In the genomic region with DNA sequence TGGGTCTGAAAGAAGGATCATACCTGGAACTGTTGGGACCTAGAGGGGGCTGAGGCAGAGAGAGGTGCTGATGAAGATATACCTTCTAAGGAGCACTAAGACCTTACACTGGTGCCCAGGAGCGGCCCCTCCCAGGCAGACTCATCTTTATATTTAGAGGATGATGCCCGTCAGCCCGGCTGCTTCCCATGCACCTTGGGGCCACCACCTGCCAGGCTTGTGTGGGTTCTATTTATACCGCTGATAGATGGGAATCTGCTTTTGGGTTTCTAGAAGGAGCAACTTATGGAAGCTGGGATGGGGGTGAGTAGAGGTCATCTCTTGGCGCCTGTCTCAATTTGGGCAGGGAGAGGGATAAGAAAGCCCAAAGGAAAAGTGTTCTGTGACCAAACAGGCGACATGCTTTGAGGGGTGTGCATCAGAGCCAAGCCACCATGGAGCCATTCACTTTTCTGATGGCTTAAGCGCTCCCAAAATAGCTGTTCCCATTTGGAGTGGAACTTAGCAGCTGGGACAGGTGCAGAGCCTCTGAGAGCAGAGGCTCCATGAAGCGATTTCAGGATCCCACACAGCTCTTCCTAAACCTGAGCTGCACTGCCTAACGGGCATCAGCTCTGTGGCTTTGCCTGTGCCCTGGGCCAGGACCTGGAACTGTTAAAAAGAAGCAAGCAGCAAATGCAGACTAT, we compare ENCODE assay signal across 24 mouse cellular contexts. TPM values are rescaled to one million over a fixed set of nuclear protein-coding genes. Genes with fewer than 3 reads are reported as not detected.
DNase-seq lines count a peak whose midpoint lies in the region; ATAC-seq and TF ChIP-seq lines count a peak whose summit lies in the region.
"Had no signal": no experiment of that assay in that cellular context is flagged by ENCODE, and none has a peak within 500 bp of the region (broad histone marks: within the 10 kb centered on the region; RNA-seq: fewer than 3 reads in every experiment).

No protein-coding gene starts in this region.

- no peak overlapping the region for H3K4me3 ChIP-seq in intestine, postnatal 0 days (ENCODE audit: low read depth, low read length)
- no peak overlapping the region for H3K4me3 ChIP-seq in thymus, adult 2 months (ENCODE audit: control insufficient read depth, insufficient read depth, low read length)
- H3K4me3 ChIP-seq: embryonic facial prominence, embryonic 15.5 days; heart, embryonic 12.5 days; hindbrain, embryonic 12.5 days; limb, embryonic 12.5 days; midbrain, embryonic 10.5 days; neural tube, embryonic 12.5 days; stomach, embryonic 15.5 days had no signal

- WGBS in intestine, postnatal 0 days, result 60% methylated on average over 9 of the region's 9 CpGs
- 76% methylated on average over 9 of the region's 9 CpGs for WGBS in thymus, adult 2 months

- no peak overlapping the region for H3K27ac ChIP-seq in intestine, postnatal 0 days (ENCODE audit: low read depth, low read length)
- H3K27ac ChIP-seq in thymus, adult 2 months (ENCODE audit: control insufficient read depth, insufficient read depth, low read length), result no peak overlapping the region
- H3K27ac ChIP-seq: embryonic facial prominence, embryonic 15.5 days; hindbrain, embryonic 12.5 days; limb, embryonic 12.5 days; liver, embryonic 14.5 days; macrophage; midbrain, embryonic 10.5 days; neural tube, embryonic 12.5 days; stomach, embryonic 15.5 days had no signal

- ATAC-seq in cerebellum, adult (ENCODE audit: insufficient number of reproducible peaks, low FRiP score, low TSS enrichment), result no peak
- ATAC-seq in intestine, postnatal 0 days, result no peak
- ATAC-seq: forebrain, embryonic 16.5 days had no signal

- no peak for TF ChIP-seq POLR2A in thymus, adult 2 months (IDR thresholded peaks at IDR 0.05; ENCODE audit: control insufficient read depth, extremely low read depth, insufficient read depth, low read length, poor library complexity)

- TF ChIP-seq CTCF in intestine, postnatal 0 days (IDR thresholded peaks at IDR 0.05; ENCODE audit: low read depth), result no peak
- TF ChIP-seq CTCF in thymus, adult 2 months (IDR thresholded peaks at IDR 0.05; ENCODE audit: borderline replicate concordance, control insufficient read depth, extremely low read depth, insufficient read depth, low read length, poor library complexity), result no peak

- H3K36me3 ChIP-seq in intestine, postnatal 0 days (ENCODE audit: control insufficient read depth, insufficient read depth), result peaks cover 2% of the 10 kb centered on the region; the same call in 1 of the 2 replicates
- no peaks in the 10 kb centered on the region for H3K36me3 ChIP-seq in thymus, adult 2 months (ENCODE audit: control insufficient read depth, insufficient read depth, low read length)

- no peak overlapping the region for H3K9ac ChIP-seq in intestine, postnatal 0 days (ENCODE audit: low read depth, low read length)
- H3K9ac ChIP-seq: embryonic facial prominence, embryonic 15.5 days; heart, embryonic 12.5 days; hindbrain, embryonic 12.5 days; limb, embryonic 12.5 days; liver, embryonic 14.5 days; neural tube, embryonic 12.5 days; stomach, embryonic 15.5 days had no signal

- H3K27me3 ChIP-seq in intestine, postnatal 0 days (replicated peaks; ENCODE audit: control insufficient read depth, insufficient read depth, low read length), result peaks cover 39% of the 10 kb centered on the region
- H3K27me3 ChIP-seq in thymus, adult 2 months (ENCODE audit: control insufficient read depth, insufficient read depth, low read length), result peaks cover 20% of the 10 kb centered on the region; the same call in 1 of the 2 replicates

- H3K4me2 ChIP-seq in intestine, postnatal 0 days (replicated peaks; ENCODE audit: low read depth), result peak overlapping the region; percentile 51
- H3K4me2 ChIP-seq: embryonic facial prominence, embryonic 15.5 days; heart, embryonic 12.5 days; hindbrain, embryonic 12.5 days; limb, embryonic 12.5 days; neural tube, embryonic 12.5 days; stomach, embryonic 15.5 days had no signal

- H3K4me1 ChIP-seq in intestine, postnatal 0 days (replicated peaks; ENCODE audit: control insufficient read depth, insufficient read depth, low read length), result no peaks in the 10 kb centered on the region
- no peaks in the 10 kb centered on the region; the same call in 1 of the 2 replicates for H3K4me1 ChIP-seq in thymus, adult 2 months (replicated peaks; ENCODE audit: control insufficient read depth, insufficient read depth, low read length)

- no peaks in the 10 kb centered on the region for H3K9me3 ChIP-seq in intestine, postnatal 0 days (ENCODE audit: control insufficient read depth)
- H3K9me3 ChIP-seq: embryonic facial prominence, embryonic 15.5 days; heart, embryonic 12.5 days; hindbrain, embryonic 12.5 days; limb, embryonic 12.5 days; midbrain, embryonic 10.5 days; neural tube, embryonic 12.5 days; stomach, embryonic 15.5 days had no signal

- peak; percentile 48 to 49 for DNase-seq in cerebellum, postnatal 36 days
- peak; percentile 63 for DNase-seq in brain, adult 2 months (ENCODE audit: low read depth, low spot score)
- DNase-seq in gastrocnemius, adult 8-10 months (ENCODE audit: low spot score in 2 of 2), result peak; percentile 64 to 80
- no peak for DNase-seq in thymus, adult 2 months
- no peak for DNase-seq in heart, adult 18-20 months
- DNase-seq: adrenal gland, postnatal 36 days; heart, postnatal 14 days; kidney, adult 9 months; kidney, postnatal 25 days; right cerebral cortex, postnatal 14 days had no signal

RNA-seq across cellular contexts. Expression of a gene that starts 1.3 kb away (rescaled TPM):
- total RNA-seq in gastrocnemius, adult 8-10 months (2022), result over 10,000 TPM; 41,837 to 48,547 (median 43,671) TPM
- polyA plus RNA-seq in intestine, postnatal 0 days (2015; fragmentation: Nextera tagmentation; extraction: Ambion mirVana), result 2.7 and 7.6 TPM in 2 replicates
- polyA plus RNA-seq in thymus, adult 2 months (2012; rRNA removed), result 0.97 and 13.3 TPM in 2 replicates
- total RNA-seq in heart, adult 18-20 months (2021), result 100 to 1,000 TPM; 385 to 423 TPM
- total RNA-seq: granulocyte monocyte progenitor cell, adult 5-6 weeks; monocyte, adult 5-6 weeks had no signal
- polyA plus RNA-seq: macrophage had no signal

RNA-seq across cellular contexts. Expression of a gene that starts 35.8 kb away (rescaled TPM):
- under 1 TPM; 0.22 to 0.51 (median 0.28) TPM for total RNA-seq in gastrocnemius, adult 8-10 months (2022)
- 1.5 and 1.8 TPM in 2 replicates for polyA plus RNA-seq in intestine, postnatal 0 days (2015; fragmentation: Nextera tagmentation; extraction: Ambion mirVana)
- 7.3 and 9.6 TPM in 2 replicates for polyA plus RNA-seq in thymus, adult 2 months (2012; rRNA removed)
- under 1 TPM; 0.57 to 0.93 TPM for total RNA-seq in heart, adult 18-20 months (2021)

RNA-seq across cellular contexts. Expression of a gene that starts 53.2 kb away (rescaled TPM):
- total RNA-seq in gastrocnemius, adult 8-10 months (2022), result 10 to 100 TPM in 2 of 4 experiments, 1 to 10 TPM in 2; 8.2 to 13.3 (median 11.2) TPM
- polyA plus RNA-seq in intestine, postnatal 0 days (2015; fragmentation: Nextera tagmentation; extraction: Ambion mirVana), result 7.7 and 8.5 TPM in 2 replicates
- 15.9 and 19.8 TPM in 2 replicates for polyA plus RNA-seq in thymus, adult 2 months (2012; rRNA removed)
- 10 to 100 TPM; 10.9 to 11.0 TPM for total RNA-seq in heart, adult 18-20 months (2021)

Comparison
In these comparisons a context has a peak if more than half of its experiments do, and no peak if none do; other contexts are left out.
1. DNase-seq: peak in cerebellum, postnatal 36 days (2 of 2), brain, adult 2 months (single experiment) and gastrocnemius, adult 8-10 months (2 of 2); none in thymus, adult 2 months (single experiment) and heart, adult 18-20 months (0 of 2).
2. RNA of a gene that starts 1.3 kb away (total RNA-seq): 41,837 to 48,547 TPM in gastrocnemius, adult 8-10 months; 385 to 423 TPM in heart, adult 18-20 months; every median in the first group is over 10 times any median in the second.